16 mouse cellular contexts compared by ENCODE assay signal in the genomic region with DNA sequence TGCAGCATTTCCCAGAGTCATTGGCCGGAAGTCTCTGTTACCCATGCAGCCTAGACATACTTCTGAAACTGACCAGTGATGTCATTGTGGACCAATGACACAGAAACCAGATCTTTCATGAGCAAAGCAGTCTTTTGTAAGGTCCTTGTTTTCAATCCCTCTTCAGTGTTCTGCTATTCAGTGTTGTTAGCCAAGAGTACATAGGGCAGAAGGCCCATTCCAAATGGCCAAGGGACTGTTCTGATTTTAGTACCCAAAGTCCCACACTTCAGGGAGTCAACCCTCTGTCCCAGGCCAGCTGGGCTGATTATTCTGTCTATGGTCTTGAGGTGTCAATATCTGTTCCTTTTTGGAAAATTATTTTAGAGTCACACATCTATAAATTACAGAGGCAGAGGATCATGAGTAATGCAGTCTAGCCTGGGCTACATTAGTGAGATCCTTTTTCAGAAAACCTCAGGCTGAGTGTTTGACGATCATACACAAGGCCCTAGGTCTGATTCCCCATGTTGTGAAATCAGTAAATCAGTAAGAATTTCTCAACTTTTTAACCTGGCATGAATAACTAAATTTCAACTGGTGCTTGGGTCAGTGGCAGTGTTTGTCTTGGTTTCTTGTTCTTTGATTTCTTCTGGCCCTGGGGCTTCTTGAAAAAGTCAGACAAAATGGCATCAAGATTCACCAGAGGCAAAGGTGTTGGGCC.
"Had no signal": no experiment of that assay in that cellular context is flagged by ENCODE, and none has a peak within 500 bp of the region (broad histone marks: within the 10 kb centered on the region; RNA-seq: fewer than 3 reads in every experiment).

No protein-coding gene starts in this region.

- DNase-seq: lung, adult 18-20 months; lung, embryonic 14.5 days; lung, postnatal 4 days; midbrain, embryonic 14.5 days; right cerebral cortex, postnatal 14 days; thymus, adult 2 months; thymus, postnatal 25 days; thymus, postnatal 4 days had no signal

- H3K9ac ChIP-seq: liver, embryonic 15.5 days; lung, embryonic 14.5 days; midbrain, embryonic 12.5 days; neural tube, embryonic 12.5 days; stomach, embryonic 15.5 days had no signal

- H3K27ac ChIP-seq: liver, embryonic 15.5 days; midbrain, embryonic 10.5 days; midbrain, embryonic 12.5 days; neural tube, embryonic 12.5 days; stomach, embryonic 15.5 days; stomach, postnatal 0 days had no signal

- H3K27me3 ChIP-seq: liver, embryonic 15.5 days; midbrain, embryonic 12.5 days; neural tube, embryonic 12.5 days; stomach, embryonic 15.5 days had no signal

- H3K4me1 ChIP-seq: liver, embryonic 15.5 days; midbrain, embryonic 10.5 days; midbrain, embryonic 12.5 days; neural tube, embryonic 12.5 days; stomach, embryonic 15.5 days had no signal

- H3K9me3 ChIP-seq: liver, embryonic 15.5 days; midbrain, embryonic 10.5 days; midbrain, embryonic 12.5 days; neural tube, embryonic 12.5 days; stomach, embryonic 15.5 days had no signal

- H3K4me2 ChIP-seq: liver, embryonic 15.5 days; lung, embryonic 14.5 days; midbrain, embryonic 12.5 days; neural tube, embryonic 12.5 days; stomach, embryonic 15.5 days had no signal

- H3K36me3 ChIP-seq: liver, embryonic 15.5 days; midbrain, embryonic 10.5 days; midbrain, embryonic 12.5 days; neural tube, embryonic 12.5 days; stomach, embryonic 15.5 days had no signal

- H3K4me3 ChIP-seq: liver, embryonic 15.5 days; midbrain, embryonic 10.5 days; midbrain, embryonic 12.5 days; myocyte; neural tube, embryonic 12.5 days; stomach, embryonic 15.5 days had no signal

- ATAC-seq: midbrain, embryonic 16.5 days had no signal
